Mouse (Mus musculus) left cerebral cortex, adult 6 months (tissue): ENCODE data around the gene Lrtm1. TPM values are rescaled to one million over a fixed set of nuclear protein-coding genes. Genes with fewer than 3 reads are reported as not detected.

Experiments used
- long read RNA-seq, 2 experiments: library from polyadenylated mRNA; unstranded; transcript quantifications; one replicate each; pipeline ENCODE4 v2.0.0; 2019 to 2020
- polyA plus RNA-seq: library from polyadenylated mRNA; unstranded; fragments of <200 nt; fragmentation: Nextera tagmentation; gene quantifications from 2 replicates; pipeline ENCODE4 v1.2.3, GENCODE M21; 2021

Lrtm1 gene
- 0.03 TPM in 1 of 2 replicates, not detected in the other for polyA plus RNA-seq
- long read RNA-seq, experiment 1, partial matches to known transcripts: 0 of 1 reads
- long read RNA-seq, experiment 1, other reads (novel, unspliced or antisense): 1 of 1 reads
- long read RNA-seq, experiment 2: 0 reads

GRCm38 (mm10) chr14:29017883-29018282, at the start of gene Lrtm1:
Gene Lrtm1, plus strand, starts transcription at chr14:29018208.

